Mouse (Mus musculus) lung, adult 2 months (tissue): Measurements from ENCODE around the gene Vps41.

Experiments used
- CTCF ChIP-seq: fragments of 200-500 bp; IDR thresholded peaks from 2 replicates; pipeline ENCODE4 v1.5.1; 2011; ENCODE audit warnings: mild to moderate bottlenecking, low read length, control low read depth; ENCODE audit not compliant: insufficient read depth
- POLR2A ChIP-seq: fragments of 200-500 bp; IDR thresholded peaks from 2 replicates; pipeline ENCODE4 v1.6.1; 2011; ENCODE audit warnings: low read depth, mild to moderate bottlenecking, control low read depth, low read length, borderline replicate concordance; ENCODE audit errors: extremely low read depth

GRCm38 (mm10) chr13:18794454-18794853 lies 77.4 kb downstream of the Vps41 start:
- TF ChIP-seq CTCF (no peak), POLR2A (no peak)
